7 mouse cellular contexts compared by ENCODE assay signal in the genomic region with DNA sequence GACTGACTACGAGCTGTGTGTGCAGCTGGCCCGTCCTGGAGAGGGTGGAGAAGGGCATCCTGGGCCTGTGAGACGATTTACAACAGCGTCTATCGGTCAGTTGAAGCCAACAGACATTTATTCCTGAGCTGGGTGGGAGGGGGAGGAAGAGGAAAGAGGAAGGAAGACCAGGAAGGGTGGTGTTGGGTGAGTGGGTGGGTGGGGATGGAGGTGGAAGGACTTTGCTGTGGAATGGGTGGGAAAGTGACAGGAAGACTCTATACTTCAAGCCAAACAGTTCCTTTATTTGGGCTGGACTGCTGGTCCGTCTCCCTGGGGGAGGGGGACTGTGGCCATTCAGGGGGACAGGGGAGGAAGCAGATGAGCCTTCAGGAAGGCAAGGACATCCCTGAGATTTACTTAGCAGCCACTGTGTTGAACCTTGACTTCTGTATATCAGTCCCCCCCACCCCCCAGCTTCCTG.
A peak's percentile ranks its signal among the peaks of the same experiment; 100 is the strongest.
DNase-seq lines count a peak whose midpoint lies in the region; ATAC-seq and TF ChIP-seq lines count a peak whose summit lies in the region.

No protein-coding gene starts in this region.

- H3K27ac ChIP-seq in kidney, embryonic 14.5 days (ENCODE audit: low read depth, low read length) = no peak overlapping the region
- H3K27ac ChIP-seq in intestine, embryonic 16.5 days (ENCODE audit: low read length) = no peak overlapping the region
- no peak overlapping the region for H3K27ac ChIP-seq in intestine, postnatal 0 days (ENCODE audit: low read depth, low read length)

- TF ChIP-seq CTCF in lung, adult 2 months (IDR thresholded peaks at IDR 0.05; ENCODE audit: insufficient read depth, low read length) = no peak
- TF ChIP-seq CTCF in intestine, postnatal 0 days (IDR thresholded peaks at IDR 0.05; ENCODE audit: low read depth) = no peak

- no peaks in the 10 kb centered on the region for H3K27me3 ChIP-seq in kidney, embryonic 14.5 days (ENCODE audit: control insufficient read depth, insufficient read depth, low read length)
- no peaks in the 10 kb centered on the region for H3K27me3 ChIP-seq in intestine, embryonic 16.5 days (replicated peaks; ENCODE audit: control insufficient read depth, insufficient read depth, low read length)
- H3K27me3 ChIP-seq in intestine, postnatal 0 days (replicated peaks; ENCODE audit: control insufficient read depth, insufficient read depth, low read length) = no peaks in the 10 kb centered on the region

- ATAC-seq in kidney, embryonic 14.5 days (ENCODE audit: low FRiP score, low TSS enrichment) = 0 out of 2 replicates have a peak, but pooled peaks have one; percentile 24
- ATAC-seq in intestine, embryonic 16.5 days = no peak; the same call in 1 of the 2 replicates
- ATAC-seq in intestine, postnatal 0 days = no peak

- no peaks in the 10 kb centered on the region for H3K36me3 ChIP-seq in kidney, embryonic 14.5 days (ENCODE audit: control insufficient read depth, insufficient read depth, low read length)
- no peaks in the 10 kb centered on the region for H3K36me3 ChIP-seq in intestine, embryonic 16.5 days (ENCODE audit: control insufficient read depth, insufficient read depth, low read length)
- no peaks in the 10 kb centered on the region for H3K36me3 ChIP-seq in intestine, postnatal 0 days (ENCODE audit: control insufficient read depth, insufficient read depth)

- no peak overlapping the region for H3K4me3 ChIP-seq in kidney, embryonic 14.5 days (ENCODE audit: low read length)
- H3K4me3 ChIP-seq in lung, adult 2 months (replicated peaks; ENCODE audit: extremely low read depth, low read depth, low read length) = no peak overlapping the region
- H3K4me3 ChIP-seq in intestine, embryonic 16.5 days (ENCODE audit: low read length) = no peak overlapping the region
- H3K4me3 ChIP-seq in intestine, postnatal 0 days (ENCODE audit: low read depth, low read length) = no peak overlapping the region

- H3K9me3 ChIP-seq in kidney, embryonic 14.5 days (ENCODE audit: control insufficient read depth, low read length) = no peaks in the 10 kb centered on the region
- no peaks in the 10 kb centered on the region for H3K9me3 ChIP-seq in intestine, embryonic 16.5 days (ENCODE audit: control insufficient read depth, low read length)
- no peaks in the 10 kb centered on the region for H3K9me3 ChIP-seq in intestine, postnatal 0 days (ENCODE audit: control insufficient read depth)

- no peak overlapping the region for H3K9ac ChIP-seq in kidney, embryonic 14.5 days (ENCODE audit: low read depth, low read length)
- H3K9ac ChIP-seq in intestine, embryonic 16.5 days (ENCODE audit: low read depth, low read length) = no peak overlapping the region
- no peak overlapping the region for H3K9ac ChIP-seq in intestine, postnatal 0 days (ENCODE audit: low read depth, low read length)

- TF ChIP-seq POLR2A in lung, adult 2 months (IDR thresholded peaks at IDR 0.05; ENCODE audit: borderline replicate concordance, extremely low read depth, low read depth, low read length) = no peak

- no peak overlapping the region for H3K4me2 ChIP-seq in kidney, embryonic 14.5 days (replicated peaks; ENCODE audit: low read depth, low read length)
- H3K4me2 ChIP-seq in intestine, embryonic 16.5 days (ENCODE audit: low read depth, low read length) = no peak overlapping the region
- no peak overlapping the region for H3K4me2 ChIP-seq in intestine, postnatal 0 days (replicated peaks; ENCODE audit: low read depth)

- DNase-seq in adrenal gland, postnatal 25 days = peak; percentile 33
- peak; percentile 76 for DNase-seq in heart, adult 8-10 months (ENCODE audit: low spot score)
- peak; percentile 32 for DNase-seq in lung, adult 2 months
- no peak for DNase-seq in retina, embryonic 14.5 days (ENCODE audit: low spot score)

- H3K4me1 ChIP-seq in kidney, embryonic 14.5 days (ENCODE audit: control insufficient read depth, insufficient read depth, low read length) = no peaks in the 10 kb centered on the region
- H3K4me1 ChIP-seq in lung, adult 2 months (ENCODE audit: control insufficient read depth, insufficient read depth, low read length) = peaks cover 19% of the 10 kb centered on the region
- H3K4me1 ChIP-seq in intestine, embryonic 16.5 days (ENCODE audit: control insufficient read depth, insufficient read depth, low read length) = no peaks in the 10 kb centered on the region
- H3K4me1 ChIP-seq in intestine, postnatal 0 days (replicated peaks; ENCODE audit: control insufficient read depth, insufficient read depth, low read length) = no peaks in the 10 kb centered on the region; the same call in 1 of the 2 replicates

- WGBS in kidney, embryonic 14.5 days = 44% methylated on average over 6 of the region's 6 CpGs
- 36% methylated on average over 6 of the region's 6 CpGs for WGBS in lung, adult 2 months
- WGBS in intestine, embryonic 16.5 days = 65% methylated on average over 6 of the region's 6 CpGs
- 52% methylated on average over 6 of the region's 6 CpGs for WGBS in intestine, postnatal 0 days
